Mouse (Mus musculus) MEL (cell line): ENCODE data around the gene Btg2. TPM values are rescaled to one million over a fixed set of nuclear protein-coding genes. Genes with fewer than 3 reads are reported as not detected.

Experiments
- DNase-seq: peaks from one replicate; pipeline ENCODE4 v3.0.0; 2011; ENCODE audit warnings: low read depth, low spot score
- H3K27ac ChIP-seq: 2 replicates; pipeline ENCODE4 v1.5.1; 2012; ENCODE audit warnings: low read depth, mild to moderate bottlenecking, control low read depth, low read length, moderate library complexity; ENCODE audit not compliant: control insufficient read depth
- H3K27me3 ChIP-seq, 2 experiments: fragments of 150-350 bp in 1 of 2; sonication (generic) in 1 of 2; 2 replicates each; pipeline ENCODE4 v1.6.1; 2012; ENCODE audit warnings: low read length in 2 of 2, mild to moderate bottlenecking in 2 of 2, improper control_type of control experiment in 1 of 2, moderate library complexity in 1 of 2; ENCODE audit not compliant: insufficient read depth in 2 of 2, control insufficient read depth in 1 of 2
- H3K36me3 ChIP-seq, 2 experiments: 2 replicates each; pipeline ENCODE4 v1.6.1; 2012 to 2014; ENCODE audit warnings: low read length in 2 of 2, improper control_type of control experiment in 1 of 2, inconsistent platforms in 1 of 2, mild to moderate bottlenecking in 1 of 2; ENCODE audit not compliant: insufficient read depth in 2 of 2, control insufficient read depth in 1 of 2
- H3K4me1 ChIP-seq, 2 experiments: fragments of 150-350 bp in 1 of 2; sonication (generic) in 1 of 2; 2 replicates each; pipeline ENCODE4 v1.6.1; 2012; ENCODE audit warnings: low read length in 2 of 2, improper control_type of control experiment in 1 of 2, mild to moderate bottlenecking in 1 of 2; ENCODE audit not compliant: insufficient read depth in 2 of 2, control insufficient read depth in 1 of 2
- H3K4me3 ChIP-seq, 2 experiments: fragments of 150-350 bp in 1 of 2; sonication (generic) in 1 of 2; 2 replicates each; pipeline ENCODE4 v1.5.1; 2012; ENCODE audit warnings: low read depth in 2 of 2, low read length in 2 of 2, mild to moderate bottlenecking in 2 of 2, moderate library complexity in 2 of 2, control low read depth in 1 of 2, improper control_type of control experiment in 1 of 2; ENCODE audit not compliant: control insufficient read depth in 1 of 2, insufficient read depth in 1 of 2
- H3K79me2 ChIP-seq: 2 replicates; pipeline ENCODE4 v1.6.1; 2012; ENCODE audit warnings: mild to moderate bottlenecking, low read length, moderate library complexity; ENCODE audit not compliant: control insufficient read depth, poor library complexity, insufficient read depth
- H3K9ac ChIP-seq: 2 replicates; pipeline ENCODE4 v1.6.1; 2012; ENCODE audit warnings: low read depth, mild to moderate bottlenecking, control low read depth, low read length, moderate library complexity; ENCODE audit not compliant: control insufficient read depth, poor library complexity, severe bottlenecking
- H3K9me3 ChIP-seq: fragments of 150-350 bp; sonication (generic); replicated peaks from 2 replicates; pipeline ENCODE4 v1.6.1; 2012; ENCODE audit warnings: mild to moderate bottlenecking, low read length, improper control_type of control experiment, moderate library complexity; ENCODE audit not compliant: insufficient read depth
- CHD2 ChIP-seq: IDR thresholded peaks from 2 replicates; pipeline ENCODE4 v1.6.1; 2011; ENCODE audit warnings: low read length, improper control_type of control experiment
- JUND ChIP-seq: IDR thresholded peaks from 2 replicates; pipeline ENCODE4 v1.6.1; 2011; ENCODE audit warnings: low read depth, mild to moderate bottlenecking, improper control_type of control experiment, low read length
- KAT2A ChIP-seq: conservative IDR thresholded peaks from 2 replicates; pipeline ENCODE4 v1.6.1; 2012; ENCODE audit warnings: low read depth, low read length, improper control_type of control experiment, inconsistent platforms
- MAX ChIP-seq: IDR thresholded peaks from 2 replicates; pipeline ENCODE4 v1.6.1; 2011; ENCODE audit warnings: low read length, improper control_type of control experiment
- MEF2A ChIP-seq: IDR thresholded peaks from 2 replicates; pipeline ENCODE4 v1.6.1; 2014; ENCODE audit warnings: low read depth, mild to moderate bottlenecking, inconsistent platforms, low read length, improper control_type of control experiment; ENCODE audit not compliant: poor library complexity, insufficient replicate concordance, severe bottlenecking; ENCODE audit errors: extremely low read depth
- MYC ChIP-seq: IDR thresholded peaks from 2 replicates; pipeline ENCODE4 v1.6.1; 2011; ENCODE audit warnings: low read depth, mild to moderate bottlenecking, low read length, improper control_type of control experiment, moderate library complexity
- NRF1 ChIP-seq: IDR thresholded peaks from 2 replicates; pipeline ENCODE4 v1.6.1; 2014; ENCODE audit warnings: low read depth, mild to moderate bottlenecking, inconsistent platforms, low read length, improper control_type of control experiment, moderate library complexity; ENCODE audit not compliant: poor library complexity, insufficient read depth, severe bottlenecking
- POLR2A ChIP-seq, 2 experiments: IDR thresholded peaks; 2 replicates each; pipeline ENCODE4 v1.6.1; 2011 to 2012; ENCODE audit warnings: low read length in 2 of 2, mild to moderate bottlenecking in 2 of 2, control low read depth in 1 of 2, improper control_type of control experiment in 1 of 2, low read depth in 1 of 2, moderate library complexity in 1 of 2; ENCODE audit not compliant: control insufficient read depth in 1 of 2, insufficient read depth in 1 of 2, poor library complexity in 1 of 2
- POLR2AphosphoS5 ChIP-seq: IDR thresholded peaks from 2 replicates; pipeline ENCODE4 v1.6.1; 2012; ENCODE audit warnings: low read depth, borderline replicate concordance, mild to moderate bottlenecking, inconsistent platforms, low read length, moderate library complexity, mixed read lengths
- RAD21 ChIP-seq: IDR thresholded peaks from 2 replicates; pipeline ENCODE4 v1.6.1; 2011; ENCODE audit warnings: mild to moderate bottlenecking, low read depth, low read length, improper control_type of control experiment
- RCOR1 ChIP-seq: IDR thresholded peaks from 2 replicates; pipeline ENCODE4 v1.6.1; 2012; ENCODE audit warnings: low read depth, mild to moderate bottlenecking, inconsistent platforms, low read length, improper control_type of control experiment
- SMC3 ChIP-seq: IDR thresholded peaks from 2 replicates; pipeline ENCODE4 v1.6.1; 2011; ENCODE audit warnings: low read depth, low read length, improper control_type of control experiment
- TBP ChIP-seq: IDR thresholded peaks from 2 replicates; pipeline ENCODE4 v1.8.0; 2011; ENCODE audit warnings: low read depth, low read length, improper control_type of control experiment
- UBTF ChIP-seq: IDR thresholded peaks from 2 replicates; pipeline ENCODE4 v1.6.1; 2012; ENCODE audit warnings: low read depth, mild to moderate bottlenecking, inconsistent platforms, low read length, improper control_type of control experiment, moderate library complexity, borderline replicate concordance; ENCODE audit not compliant: insufficient read depth
- USF2 ChIP-seq, 2 experiments: IDR thresholded peaks; 2 replicates each; pipeline ENCODE4 v1.6.1; 2011 to 2012; ENCODE audit warnings: improper control_type of control experiment in 2 of 2, low read length in 2 of 2, borderline replicate concordance in 1 of 2, inconsistent platforms in 1 of 2, low read depth in 1 of 2, mild to moderate bottlenecking in 1 of 2; ENCODE audit not compliant: insufficient read depth in 1 of 2
- ZNF384 ChIP-seq: IDR thresholded peaks from 2 replicates; pipeline ENCODE4 v1.6.1; 2012; ENCODE audit warnings: low read depth, mild to moderate bottlenecking, inconsistent platforms, low read length, improper control_type of control experiment
- polyA plus RNA-seq, 2 experiments: library from polyadenylated mRNA; stranded (reverse) in 1 of 2; unstranded in 1 of 2; fragments of >175 nt in 1 of 2; fragments of >200 nt in 1 of 2; gene quantifications; 2 replicates each; pipeline versions ENCODE4 v1.2.1 to v1.2.4; 2012; ENCODE audit warnings: low replicate concordance in 2 of 2, low read depth in 1 of 2; ENCODE audit not compliant: insufficient read length in 2 of 2, insufficient read depth in 1 of 2, missing spikeins in 1 of 2
- total RNA-seq: library from RNA; depleted of rRNA; stranded (reverse); fragments of 300-350 nt; gene quantifications from 2 replicates; pipeline ENCODE4 v1.2.3, GENCODE M21; 2012

Btg2 gene
- total and polyA plus RNA-seq, 3 experiments, result 2.1 to 3.6 TPM; not detected in 1

DNA sequence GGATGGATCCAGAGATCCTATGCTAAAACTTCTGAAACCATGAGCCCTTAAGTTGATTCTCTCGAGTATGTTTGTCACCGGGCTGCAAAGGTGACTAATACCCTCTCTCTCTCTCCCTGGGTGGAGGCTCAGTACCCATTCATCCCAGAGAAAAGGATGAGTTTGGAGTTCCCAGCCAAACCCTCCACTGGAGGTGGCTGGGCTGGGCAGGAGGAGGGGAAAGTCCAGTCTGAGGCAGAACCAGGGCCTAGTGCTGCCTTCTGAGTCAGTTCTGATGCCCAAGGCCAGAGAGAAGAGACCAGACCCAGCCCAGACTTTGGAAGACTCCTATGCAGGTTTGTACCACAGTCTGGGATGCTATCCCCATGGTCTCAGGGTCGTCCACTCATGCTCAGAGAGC lies 22.7 kb upstream of the Btg2 start:
- no peaks in the 10 kb centered on the region for H3K9me3 ChIP-seq
- no peak overlapping the region for H3K4me3 ChIP-seq
- H3K79me2 ChIP-seq, result no peaks in the 10 kb centered on the region; the same call in 1 of the 2 replicates
- DNase-seq, result no peak
- H3K4me1 ChIP-seq, result peaks cover 4 to 25% of the 10 kb centered on the region in 2 experiments
- TF ChIP-seq MYC (no peak), JUND (no peak), UBTF (no peak), CHD2 (no peak), POLR2AphosphoS5 (no peak), MAX (no peak), SMC3 (no peak)
- peaks cover 0 to 14% of the 10 kb centered on the region in 2 experiments; a peak in 2 of 4 replicates for H3K36me3 ChIP-seq
- peaks cover 2 to 8% of the 10 kb centered on the region in 2 experiments; a peak in 3 of 4 replicates for H3K27me3 ChIP-seq
- no peak overlapping the region for H3K9ac ChIP-seq
- no peak overlapping the region for H3K27ac ChIP-seq

DNA sequence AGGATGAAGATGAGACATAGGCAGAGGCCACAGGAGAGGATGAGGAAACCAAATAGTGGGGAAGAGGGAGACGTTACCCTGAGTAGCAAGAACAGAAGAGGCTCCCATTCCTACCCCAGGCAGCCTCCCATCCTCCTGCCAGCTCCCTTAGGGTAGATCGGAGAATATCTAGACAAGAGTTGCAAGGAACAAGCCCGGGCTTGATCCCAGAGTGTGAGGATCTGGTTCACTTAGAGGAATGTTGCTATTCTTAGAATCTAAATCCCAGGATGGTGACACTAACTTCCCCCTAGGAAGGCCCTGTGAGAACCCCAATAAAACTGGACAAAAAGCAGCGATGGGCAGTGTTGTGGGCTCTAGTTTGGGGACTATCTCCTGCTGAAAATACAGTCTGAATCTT lies 22.0 kb upstream of the Btg2 start:
- peaks cover 0 to 14% of the 10 kb centered on the region in 2 experiments; a peak in 2 of 4 replicates for H3K36me3 ChIP-seq
- no peak overlapping the region for H3K4me3 ChIP-seq
- H3K27me3 ChIP-seq, result peaks cover 2 to 8% of the 10 kb centered on the region in 2 experiments; a peak in 3 of 4 replicates
- no peak for TF ChIP-seq NRF1
- no peak for TF ChIP-seq MEF2A
- no peak for TF ChIP-seq RCOR1
- no peak for TF ChIP-seq TBP
- TF ChIP-seq ZNF384, result no peak
- TF ChIP-seq POLR2A (IDR thresholded peaks at IDR 0.05; ENCODE audit: control insufficient read depth in 1 of 2, insufficient read depth in 1 of 2, low read depth in 1 of 2, low read length in 2 of 2, poor library complexity in 1 of 2), result no peak
- no peak for TF ChIP-seq KAT2A
- no peak for TF ChIP-seq USF2 (IDR thresholded peaks at IDR 0.05; ENCODE audit: borderline replicate concordance in 1 of 2, insufficient read depth in 1 of 2, low read depth in 1 of 2, low read length in 2 of 2)
- no peak for TF ChIP-seq RAD21
- no peak for DNase-seq
- no peak overlapping the region for H3K27ac ChIP-seq
- peaks cover 6 to 31% of the 10 kb centered on the region in 2 experiments for H3K4me1 ChIP-seq
- H3K9me3 ChIP-seq, result no peaks in the 10 kb centered on the region
- no peak overlapping the region for H3K9ac ChIP-seq
- no peaks in the 10 kb centered on the region; the same call in 1 of the 2 replicates for H3K79me2 ChIP-seq
